Mouse (Mus musculus) neural tube, embryonic 14.5 days (tissue): ENCODE results near the gene Arhgef17. TPM values are rescaled to one million over a fixed set of nuclear protein-coding genes. Genes with fewer than 3 reads are reported as not detected.

Experiments
- ATAC-seq: fragments of 200-750 bp; cut with Nextera tagmentation; 2 replicates; pipeline ENCODE4 v1.8.0; 2017; ENCODE audit warnings: low read depth, mild to moderate bottlenecking, moderate TSS enrichment, moderate library complexity
- H3K27ac ChIP-seq: fragments of 300-500 bp; sonication (generic); 2 replicates; pipeline ENCODE4 v1.5.1; 2014; ENCODE audit warnings: low read depth, mild to moderate bottlenecking, control low read depth, low read length, moderate library complexity, mixed read lengths
- H3K27me3 ChIP-seq: fragments of 300-500 bp; sonication (generic); 2 replicates; pipeline ENCODE4 v1.6.1; 2014; ENCODE audit warnings: low read length; ENCODE audit not compliant: control insufficient read depth, insufficient read depth
- H3K36me3 ChIP-seq: fragments of 300-500 bp; sonication (generic); 2 replicates; pipeline ENCODE4 v1.6.1; 2014; ENCODE audit warnings: low read length, mixed read lengths; ENCODE audit not compliant: control insufficient read depth, insufficient read depth
- H3K4me1 ChIP-seq: fragments of 300-500 bp; sonication (generic); 2 replicates; pipeline ENCODE4 v1.6.1; 2014; ENCODE audit warnings: low read length; ENCODE audit not compliant: control insufficient read depth, insufficient read depth
- H3K4me2 ChIP-seq: fragments of 300-500 bp; sonication (generic); 2 replicates; pipeline ENCODE4 v1.6.1; 2014; ENCODE audit warnings: mild to moderate bottlenecking, low read depth, low read length, control low read depth
- H3K4me3 ChIP-seq: fragments of 300-500 bp; sonication (generic); 2 replicates; pipeline ENCODE4 v1.5.1; 2014; ENCODE audit warnings: low read depth, low read length, control low read depth, mixed read lengths
- H3K9ac ChIP-seq: fragments of 300-500 bp; sonication (generic); replicated peaks from 2 replicates; pipeline ENCODE4 v1.6.1; 2014; ENCODE audit warnings: low read depth, mild to moderate bottlenecking, control low read depth, low read length, mixed read lengths
- H3K9me3 ChIP-seq: fragments of 300-500 bp; sonication (generic); 2 replicates; pipeline ENCODE4 v1.6.1; 2016; ENCODE audit warnings: low read length; ENCODE audit not compliant: control insufficient read depth
- WGBS: fragments of 180-500 bp; shearing (Covaris S2); extraction: QIAGEN DNeasy Blood & Tissue Kit; methylation state at CpG from one replicate; pipeline ENCODE4 v1.1.7; 2014; 5-methylcytosine and 5-hydroxymethylcytosine counted together
- polyA plus RNA-seq: library from polyadenylated mRNA; unstranded; fragments of >200 nt; fragmentation: Nextera tagmentation; extraction: Ambion mirVana; gene quantifications from 2 replicates; pipeline ENCODE4 v1.2.1, GENCODE M21; 2014

Gene Arhgef17
- polyA plus RNA-seq, 1 experiment from 2014 or later = 12.1 TPM

DNA sequence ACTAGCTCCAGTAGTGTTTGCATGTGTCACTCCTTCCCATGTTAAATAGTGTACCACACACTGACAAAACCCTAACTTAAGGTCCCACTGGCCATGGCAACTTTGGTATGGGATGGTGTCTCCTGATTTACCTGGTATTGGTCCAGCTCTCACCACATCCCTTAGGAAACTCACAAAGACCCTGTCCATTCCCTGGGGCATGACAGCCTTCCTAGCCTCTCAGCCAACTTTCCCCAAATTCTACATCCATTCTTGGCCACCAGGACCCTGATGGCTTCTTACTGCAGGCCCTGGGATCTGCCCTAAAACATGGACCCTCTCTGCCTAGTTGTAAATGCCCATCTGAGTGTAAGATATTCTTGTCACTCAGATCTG, 86.9 kb downstream of the Arhgef17 start:
- ATAC-seq = no peak
- H3K4me1 ChIP-seq = no peaks in the 10 kb centered on the region
- H3K27ac ChIP-seq = no peak overlapping the region
- no peak overlapping the region for H3K4me3 ChIP-seq
- no peak overlapping the region for H3K9ac ChIP-seq
- H3K36me3 ChIP-seq = no peaks in the 10 kb centered on the region
- no peaks in the 10 kb centered on the region for H3K27me3 ChIP-seq
- H3K4me2 ChIP-seq = no peak overlapping the region
- H3K9me3 ChIP-seq = no peaks in the 10 kb centered on the region

DNA sequence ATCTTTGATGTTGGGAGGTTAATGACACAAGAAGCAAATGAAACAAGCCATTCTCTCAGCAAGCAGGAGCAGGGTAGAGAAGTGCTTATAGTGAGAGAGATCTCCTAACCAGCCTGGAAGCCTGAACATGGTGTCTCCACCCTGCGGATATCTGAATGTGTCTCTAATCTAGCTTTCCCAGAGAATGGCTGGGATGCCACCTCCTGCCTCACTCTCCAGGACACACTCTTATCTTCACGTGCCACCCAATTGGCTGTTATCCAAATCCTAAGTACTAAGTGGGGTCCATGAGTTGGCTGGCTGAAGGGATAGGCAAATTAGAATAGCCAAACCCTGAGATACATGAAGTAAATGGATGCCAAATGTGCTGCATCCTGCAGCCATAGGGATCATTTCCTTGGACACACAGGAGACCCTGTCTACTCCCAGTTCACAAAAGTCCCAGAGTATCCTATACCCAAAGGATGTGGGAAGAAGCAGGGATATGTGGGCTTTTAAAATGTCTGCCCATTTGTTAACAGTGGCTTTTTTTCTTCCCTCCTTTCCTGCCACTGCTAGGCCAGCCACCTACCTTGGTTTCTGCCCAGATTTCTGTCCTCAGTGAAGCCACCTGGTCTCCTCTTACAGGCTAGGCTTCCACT, 87.4 kb downstream of the Arhgef17 start:
- Histone ChIP-seq H3K4me1 (no peaks in the 10 kb centered on the region), H3K4me3 (no peak overlapping the region), H3K36me3 (no peaks in the 10 kb centered on the region), H3K9me3 (no peaks in the 10 kb centered on the region), H3K27ac (no peak overlapping the region), H3K9ac (no peak overlapping the region), H3K4me2 (no peak overlapping the region), H3K27me3 (no peaks in the 10 kb centered on the region)
- 74% methylated on average over 2 of the region's 2 CpGs for WGBS
- no peak for ATAC-seq

DNA sequence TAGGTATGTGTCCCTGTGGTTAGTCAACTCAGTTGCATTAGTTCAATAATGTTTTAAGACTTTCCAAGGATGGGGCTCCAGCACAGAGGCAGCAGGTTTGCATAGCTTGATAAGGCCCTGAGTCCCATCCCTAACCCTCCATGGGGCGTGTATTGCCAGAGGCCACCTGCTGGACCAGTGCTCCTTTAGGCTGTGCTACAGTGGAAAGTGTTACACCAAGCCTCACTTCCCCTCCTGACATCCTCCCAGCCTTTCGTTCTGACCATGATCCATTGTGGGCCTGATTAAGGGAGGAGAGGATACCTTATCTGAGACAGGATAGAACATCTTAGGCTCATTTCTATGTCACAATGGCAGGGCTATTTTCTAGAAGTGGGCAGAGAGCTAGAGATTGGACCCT, 88.0 kb downstream of the Arhgef17 start:
- no peak overlapping the region for H3K27ac ChIP-seq
- H3K4me1 ChIP-seq = no peaks in the 10 kb centered on the region
- H3K4me3 ChIP-seq = no peak overlapping the region
- H3K9ac ChIP-seq = no peak overlapping the region
- WGBS = 97% methylated on average over 2 of the region's 2 CpGs
- H3K4me2 ChIP-seq = no peak overlapping the region
- no peaks in the 10 kb centered on the region for H3K27me3 ChIP-seq
- H3K36me3 ChIP-seq = no peaks in the 10 kb centered on the region
- ATAC-seq = no peak
- H3K9me3 ChIP-seq = no peaks in the 10 kb centered on the region

DNA sequence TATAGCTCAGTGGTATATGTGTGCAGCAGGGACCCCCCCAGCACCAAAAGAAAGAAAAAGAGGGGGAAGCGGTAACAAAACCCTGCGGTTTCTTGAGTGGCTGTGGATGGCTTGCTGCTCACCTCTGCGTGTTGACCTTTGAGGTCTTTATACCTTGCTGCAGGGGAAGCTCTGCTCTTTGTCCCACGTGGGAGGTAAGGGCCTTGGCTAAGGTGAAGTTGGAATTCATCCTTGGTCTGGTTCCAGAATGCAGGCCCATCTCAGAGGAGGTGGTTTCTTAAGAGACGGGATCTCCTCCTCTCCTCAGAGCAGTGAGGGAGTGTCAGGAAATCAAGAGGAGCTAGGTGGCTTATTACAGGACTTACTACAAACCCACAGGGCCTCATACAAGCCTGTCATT, 89.7 kb downstream of the Arhgef17 start:
- Histone ChIP-seq H3K4me3 (no peak overlapping the region), H3K4me1 (no peaks in the 10 kb centered on the region), H3K4me2 (no peak overlapping the region), H3K27me3 (no peaks in the 10 kb centered on the region), H3K9ac (no peak overlapping the region), H3K36me3 (0 out of 2 replicates have a peak, but pooled peaks cover 8% of the 10 kb centered on the region), H3K9me3 (no peaks in the 10 kb centered on the region), H3K27ac (no peak overlapping the region)
- WGBS = 92% methylated on average over 5 of the region's 5 CpGs
- ATAC-seq = no peak

DNA sequence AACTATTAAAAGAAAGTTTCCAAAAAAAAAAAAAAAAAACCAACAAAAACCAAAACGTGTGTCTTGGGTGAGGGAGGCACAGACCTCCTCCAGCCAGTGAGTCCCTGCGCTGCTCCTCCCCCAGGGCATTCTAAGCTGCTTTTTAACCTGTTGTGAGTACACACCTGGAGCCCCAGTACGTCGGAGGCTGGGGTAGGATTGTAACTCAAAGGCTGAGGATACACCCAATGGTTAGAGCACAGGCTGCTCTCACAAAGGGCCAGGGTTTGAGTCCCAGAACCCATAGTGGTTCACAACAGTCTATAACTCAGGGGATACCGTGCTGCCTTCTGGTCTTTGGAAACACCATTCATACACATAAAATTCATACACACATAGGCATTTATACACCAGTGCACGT, 90.3 kb downstream of the Arhgef17 start:
- Histone ChIP-seq H3K27me3 (no peaks in the 10 kb centered on the region), H3K27ac (no peak overlapping the region), H3K36me3 (peaks cover 13% of the 10 kb centered on the region; the same call in 1 of the 2 replicates), H3K9ac (no peak overlapping the region), H3K4me2 (no peak overlapping the region), H3K9me3 (no peaks in the 10 kb centered on the region), H3K4me3 (no peak overlapping the region), H3K4me1 (no peaks in the 10 kb centered on the region)
- ATAC-seq = no peak
- WGBS = 94% methylated on average over 6 of the region's 6 CpGs

DNA sequence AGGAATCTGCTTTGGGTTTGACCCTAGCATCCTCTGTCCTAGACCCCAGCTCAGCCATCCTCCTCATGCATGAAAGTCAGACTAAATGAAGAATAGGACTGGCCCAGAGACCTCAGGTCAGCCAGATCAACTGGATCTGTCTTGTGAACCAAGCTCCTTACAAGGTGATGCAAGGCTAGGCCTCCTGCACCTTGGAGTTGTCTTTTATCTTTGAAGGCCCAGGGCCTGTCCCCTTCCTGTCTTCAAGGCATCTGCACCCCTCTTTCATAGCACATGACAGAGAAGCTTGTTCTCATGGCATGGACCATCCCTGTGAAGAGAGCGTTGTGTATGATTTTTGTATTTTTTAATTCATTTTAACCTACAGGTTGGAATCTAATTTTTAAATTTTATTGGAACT, 91.0 kb downstream of the Arhgef17 start:
- 100% methylated on average over 1 of the region's 1 CpGs for WGBS
- H3K27ac ChIP-seq = no peak overlapping the region

DNA sequence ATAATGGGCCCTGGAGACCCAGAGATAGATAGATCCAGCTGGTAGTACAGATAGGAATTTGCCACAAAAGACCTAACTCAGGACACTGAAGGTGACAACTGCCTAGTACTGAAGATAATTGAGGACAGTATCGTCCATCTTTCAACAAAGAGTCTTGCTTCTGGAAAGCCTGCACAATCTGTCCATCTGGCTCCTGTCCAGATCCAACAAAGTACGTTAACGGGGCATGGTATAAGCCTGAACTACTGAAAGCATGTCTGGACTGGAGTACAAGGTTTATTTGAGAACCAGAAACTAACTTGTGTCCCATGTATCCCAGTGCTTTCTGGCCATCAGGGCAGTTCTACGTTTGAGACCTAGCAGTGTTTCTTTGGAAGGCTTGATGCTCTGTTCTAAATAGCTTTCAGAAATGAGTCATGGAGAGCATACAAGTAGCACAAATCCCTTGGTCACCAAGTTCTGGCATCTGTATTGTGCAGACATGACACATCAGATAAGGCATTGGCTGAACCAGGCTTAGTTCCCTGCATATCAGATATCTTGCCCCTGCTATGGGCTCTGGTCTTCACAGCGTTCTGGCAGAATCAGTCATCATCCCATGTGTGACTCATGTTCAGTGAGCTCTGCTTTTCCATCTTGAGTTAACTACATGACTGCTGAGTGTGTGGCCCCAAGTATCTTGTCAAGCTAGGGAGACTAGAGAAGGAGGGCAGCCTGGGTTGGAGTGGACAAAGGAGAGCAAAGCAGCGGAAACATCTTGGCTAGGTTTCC, 92.1 kb downstream of the Arhgef17 start:
- 69% methylated on average over 6 of the region's 6 CpGs for WGBS
- H3K27ac ChIP-seq = no peak overlapping the region
- H3K27me3 ChIP-seq = no peaks in the 10 kb centered on the region
- no peak overlapping the region for H3K4me2 ChIP-seq
- no peak overlapping the region for H3K4me3 ChIP-seq
- peaks cover 19% of the 10 kb centered on the region; the same call in 1 of the 2 replicates for H3K36me3 ChIP-seq
- H3K4me1 ChIP-seq = no peaks in the 10 kb centered on the region
- no peak for ATAC-seq
- no peak overlapping the region for H3K9ac ChIP-seq
- H3K9me3 ChIP-seq = no peaks in the 10 kb centered on the region

More for the DNA sequence above, 91.0 kb downstream of the Arhgef17 start:
- H3K4me1 ChIP-seq = no peaks in the 10 kb centered on the region
- no peaks in the 10 kb centered on the region for H3K27me3 ChIP-seq
- no peak overlapping the region for H3K4me3 ChIP-seq
- H3K9me3 ChIP-seq = no peaks in the 10 kb centered on the region
- no peak overlapping the region for H3K4me2 ChIP-seq
- no peak overlapping the region for H3K9ac ChIP-seq
- peaks cover 15% of the 10 kb centered on the region; the same call in 1 of the 2 replicates for H3K36me3 ChIP-seq
- ATAC-seq = no peak

DNA sequence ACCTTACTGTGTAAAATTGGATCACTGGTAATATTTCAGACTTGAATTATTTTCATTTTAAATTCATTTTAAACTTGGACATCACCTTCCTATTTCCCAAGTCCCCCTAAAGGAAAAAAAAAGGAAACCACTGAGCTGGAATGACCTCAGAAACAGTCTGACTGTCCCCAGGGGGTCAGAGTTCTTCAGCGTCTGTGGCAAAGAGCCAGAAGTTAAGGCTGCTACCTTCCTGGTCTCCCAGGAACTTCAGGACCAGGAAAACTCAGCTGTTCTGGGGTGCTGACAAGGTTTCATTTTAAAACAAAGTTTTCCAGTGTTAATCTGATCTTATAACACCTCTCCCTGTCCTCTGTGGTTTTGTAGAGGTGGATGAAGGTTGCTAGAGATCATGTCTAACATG, 94.2 kb downstream of the Arhgef17 start:
- Histone ChIP-seq H3K27ac (no peak overlapping the region), H3K9ac (no peak overlapping the region), H3K4me3 (no peak overlapping the region), H3K27me3 (no peaks in the 10 kb centered on the region), H3K4me2 (no peak overlapping the region), H3K36me3 (peaks cover 19% of the 10 kb centered on the region; the same call in 1 of the 2 replicates), H3K4me1 (no peaks in the 10 kb centered on the region), H3K9me3 (no peaks in the 10 kb centered on the region)
- WGBS = 68% methylated on average over 1 of the region's 1 CpGs
- ATAC-seq = no peak

DNA sequence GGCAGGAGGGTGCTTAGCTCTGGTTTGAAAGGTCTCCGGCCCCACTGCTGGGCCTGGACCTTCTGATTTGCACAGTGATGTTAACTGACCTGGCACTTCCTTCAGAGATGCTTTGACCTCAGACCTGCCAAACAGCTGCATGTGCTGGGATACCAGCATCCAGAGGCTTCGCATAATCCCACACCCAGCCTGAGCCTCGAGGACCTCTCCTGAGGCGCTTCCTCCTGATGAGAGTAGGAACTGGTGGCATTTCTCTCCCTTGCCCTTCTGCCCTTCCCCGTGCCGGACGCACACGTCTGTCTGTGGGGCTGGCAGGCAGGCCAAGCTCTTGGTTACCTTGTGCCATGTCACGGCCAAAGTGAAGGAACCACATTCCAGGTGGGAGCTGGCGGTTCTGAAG, 95.2 kb downstream of the Arhgef17 start:
- no peak overlapping the region for H3K4me2 ChIP-seq
- no peaks in the 10 kb centered on the region for H3K9me3 ChIP-seq
- no peak for ATAC-seq
- 91% methylated on average over 10 of the region's 10 CpGs for WGBS
- no peak overlapping the region for H3K4me3 ChIP-seq
- H3K9ac ChIP-seq = no peak overlapping the region
- no peak overlapping the region for H3K27ac ChIP-seq
- peaks cover 19% of the 10 kb centered on the region; the same call in 1 of the 2 replicates for H3K36me3 ChIP-seq
- H3K4me1 ChIP-seq = no peaks in the 10 kb centered on the region
- H3K27me3 ChIP-seq = no peaks in the 10 kb centered on the region
